Mouse (Mus musculus): ENCODE measurements at regions not wholly inside any gene's neighbourhood (a gene's known extent, or its start where the extent isn't known, plus 50 kb on each side); places are given as distances from the start of the nearest gene placed in this dataset.

GRCm38 (mm10) chr8:49006236-49006965 lies 162.7 kb upstream of the Tenm3 start:
- peak; percentile 81 for DNase-seq

DNA sequence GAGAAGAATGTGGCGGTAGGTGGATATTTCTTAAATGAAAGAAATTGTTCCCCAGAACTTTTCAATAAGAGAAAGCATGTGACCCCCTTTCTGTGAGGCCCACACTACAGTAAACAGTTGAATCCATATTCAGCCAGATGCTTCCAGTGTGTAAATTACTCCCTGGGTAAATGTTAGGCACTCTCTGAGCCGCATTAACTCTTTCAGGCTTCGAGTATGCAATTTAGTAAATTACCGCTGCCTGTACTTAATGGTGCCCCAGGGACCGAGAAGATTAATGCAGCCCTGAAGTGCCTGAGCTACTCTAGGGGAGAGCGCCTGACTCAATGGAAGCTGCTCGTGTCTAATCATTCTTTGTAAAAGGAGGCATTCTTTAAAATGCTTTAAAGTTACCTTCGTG lies 137.9 kb upstream of the Tenm3 start:
- no peak for DNase-seq

- no peak for DNase-seq
Observed at GRCm38 (mm10) chr8:48980755-48981154, 137.0 kb upstream of the Tenm3 start.

GRCm38 (mm10) chr8:48970655-48971054 lies 126.9 kb upstream of the Tenm3 start:
- no peak for DNase-seq

GRCm38 (mm10) chr8:48964929-48965328 lies 121.2 kb upstream of the Tenm3 start:
- DNase-seq: no peak

DNA sequence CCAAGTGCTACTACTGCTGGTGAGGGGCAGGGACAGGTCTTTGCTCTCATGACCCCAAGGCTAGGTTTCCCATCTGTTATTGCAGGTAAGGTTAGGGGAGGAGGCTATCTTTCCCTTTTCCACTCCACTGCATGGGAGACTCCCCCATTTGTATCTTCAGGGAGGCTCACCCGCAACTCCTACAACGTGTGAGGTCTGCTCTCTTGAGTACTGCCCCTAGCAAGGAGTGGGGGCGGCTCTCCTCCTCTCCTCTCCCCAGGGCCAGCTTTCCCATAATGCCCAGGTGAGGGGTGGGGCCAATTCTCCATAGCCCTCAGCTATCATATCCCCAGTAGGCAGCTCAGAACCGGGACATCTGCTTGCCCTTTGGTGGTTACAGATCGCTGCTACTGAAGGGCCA lies 113.9 kb upstream of the Tenm3 start:
- no peak for DNase-seq

DNA sequence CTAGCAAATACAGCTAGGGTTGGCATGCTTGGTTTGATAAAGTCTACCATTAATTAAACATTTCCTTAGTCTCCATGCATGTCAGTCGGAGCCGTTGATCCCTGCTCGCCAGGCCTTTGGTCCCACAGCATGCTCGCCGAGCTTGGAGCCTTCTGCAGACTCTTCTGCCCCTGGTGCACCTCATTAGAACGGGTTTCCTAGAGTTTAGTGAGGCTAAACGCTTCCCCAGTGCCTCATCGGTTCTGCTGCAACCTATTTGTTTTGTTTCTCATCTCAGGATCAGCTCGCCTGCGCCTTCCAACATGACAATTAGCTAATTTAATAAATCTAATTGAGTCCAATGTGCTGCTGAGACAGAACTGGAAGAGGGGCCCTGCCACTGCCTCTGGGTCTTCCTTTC lies 107.7 kb upstream of the Tenm3 start:
- DNase-seq: no peak

GRCm38 (mm10) chr8:48944177-48944576 lies 100.4 kb upstream of the Tenm3 start:
- no peak for DNase-seq

DNA sequence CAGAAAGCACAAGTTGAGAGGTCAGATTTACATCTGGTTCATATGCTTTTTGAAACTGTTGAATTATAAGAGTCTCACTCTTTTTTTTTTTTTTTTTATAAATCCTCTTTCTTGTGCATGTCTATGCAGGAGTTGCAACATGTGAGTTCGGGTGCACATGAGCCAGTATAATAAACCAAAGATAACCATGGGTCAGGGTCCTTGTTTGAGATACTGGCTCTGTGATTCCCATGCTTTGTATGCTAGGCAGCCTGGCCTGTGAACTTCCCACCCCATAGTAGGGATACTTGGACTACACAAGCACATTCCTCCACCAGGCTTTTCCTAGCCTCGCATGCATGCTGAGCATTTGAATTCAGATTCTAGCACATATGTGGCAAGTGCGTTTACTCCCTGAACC lies 93.4 kb upstream of the Tenm3 start:
- no peak for DNase-seq

DNA sequence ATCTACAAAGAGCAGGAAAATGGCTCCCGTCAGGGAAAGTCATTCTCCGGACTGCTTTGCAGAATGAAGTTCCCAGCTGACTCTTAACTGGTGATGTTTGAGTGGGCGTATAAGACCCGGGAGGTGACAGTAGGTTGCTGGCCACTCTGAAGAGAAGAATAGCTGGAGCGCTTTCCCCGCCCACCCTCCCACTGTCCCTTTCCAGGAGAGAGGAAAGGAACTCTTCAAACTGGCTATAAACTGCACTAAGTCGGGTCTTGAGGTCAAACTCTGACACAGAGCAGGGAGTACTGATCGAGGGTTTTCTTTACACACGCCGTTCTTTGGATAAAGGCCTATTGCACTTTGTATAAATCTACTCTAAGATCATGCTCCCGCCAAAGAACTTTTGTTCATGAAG lies 83.4 kb upstream of the Tenm3 start:
- DNase-seq: no peak

- no peak for DNase-seq
Observed at GRCm38 (mm10) chr8:48915275-48915674, 71.5 kb upstream of the Tenm3 start.

GRCm38 (mm10) chr8:48912842-48913241 lies 69.1 kb upstream of the Tenm3 start:
- no peak for DNase-seq

- DNase-seq: no peak
Observed at GRCm38 (mm10) chr8:48901668-48902406, 58.1 kb upstream of the Tenm3 start.

DNA sequence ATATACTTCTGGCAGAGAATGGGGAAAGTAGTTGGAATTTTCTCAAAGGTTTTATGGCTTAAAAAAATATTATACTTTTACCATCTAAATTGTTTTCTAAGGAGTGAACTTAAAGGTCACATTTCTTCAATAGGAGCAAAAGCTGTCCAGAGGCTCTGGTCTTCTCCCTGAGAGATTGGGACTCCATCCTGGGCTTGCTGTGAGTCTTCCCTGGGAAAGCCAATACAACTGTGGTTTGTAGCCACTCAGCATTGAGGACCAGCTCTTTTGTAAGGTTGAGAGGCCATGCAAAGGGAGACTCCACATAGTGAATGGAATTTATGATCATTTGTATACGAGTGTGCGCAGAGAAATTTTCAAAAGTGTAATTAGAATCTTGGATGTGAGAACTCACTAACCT lies 52.9 kb upstream of the Tenm3 start:
- DNase-seq: no peak

- DNase-seq: no peak
Observed at GRCm38 (mm10) chr8:48896251-48896650, 52.5 kb upstream of the Tenm3 start.

DNA sequence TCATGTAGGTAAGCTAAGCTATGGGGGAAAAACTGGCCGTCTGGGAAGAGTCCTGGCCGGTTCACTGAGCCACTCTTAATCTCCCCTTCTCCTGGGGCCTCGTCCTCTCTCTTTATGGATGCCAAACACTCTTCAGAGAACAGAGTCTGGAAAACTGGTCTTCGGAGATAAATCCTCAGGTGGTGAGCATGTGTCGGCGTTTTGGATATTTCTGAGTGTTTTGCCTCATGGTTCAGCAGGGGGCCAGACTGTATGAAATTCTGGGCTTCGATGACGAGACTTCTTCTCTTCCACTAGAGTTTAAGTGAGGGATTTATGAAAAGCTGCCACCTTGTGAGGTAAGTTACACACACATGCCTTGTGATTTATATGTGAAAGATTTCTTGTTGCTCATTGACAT lies 51.8 kb upstream of the Tenm3 start:
- DNase-seq: no peak
